ENCODE assay signal across 22 mouse cellular contexts in genomic region chr7:49217786-49218185, GRCm38 (mm10).
"Had no signal": no experiment of that assay in that cellular context is flagged by ENCODE, and none has a peak within 500 bp of the region (broad histone marks: within the 10 kb centered on the region; RNA-seq: fewer than 3 reads in every experiment).

No protein-coding gene starts in this region.

- H3K9me3 ChIP-seq: kidney, embryonic 15.5 days; limb, embryonic 13.5 days; liver, embryonic 12.5 days; liver, embryonic 15.5 days; lung, embryonic 15.5 days; midbrain, embryonic 12.5 days; stomach, embryonic 15.5 days had no signal

- H3K4me2 ChIP-seq: kidney, embryonic 15.5 days; limb, embryonic 13.5 days; liver, embryonic 12.5 days; liver, embryonic 15.5 days; lung, embryonic 15.5 days; midbrain, embryonic 12.5 days; neural tube, embryonic 13.5 days; stomach, embryonic 15.5 days had no signal

- ATAC-seq: liver, embryonic 12.5 days; midbrain, embryonic 16.5 days had no signal

- DNase-seq: kidney, adult 8-10 months; kidney, postnatal 10 days; kidney, postnatal 36 days; liver; lung, adult 18-20 months; lung, postnatal 10 days; lung, postnatal 36 days; retina, postnatal 1 day; right cerebral cortex, postnatal 25 days; spleen, adult 18-20 months; thymus, postnatal 25 days had no signal

- H3K4me3 ChIP-seq: kidney, embryonic 15.5 days; limb, embryonic 13.5 days; liver, embryonic 12.5 days; liver, embryonic 15.5 days; lung, embryonic 15.5 days; megakaryocyte, embryonic 14.5 days; midbrain, embryonic 12.5 days; myocyte; neural tube, embryonic 13.5 days; stomach, embryonic 15.5 days had no signal

- H3K27me3 ChIP-seq: limb, embryonic 13.5 days; liver, embryonic 12.5 days; liver, embryonic 15.5 days; lung, embryonic 15.5 days; midbrain, embryonic 12.5 days; neural tube, embryonic 13.5 days; stomach, embryonic 15.5 days had no signal

- H3K27ac ChIP-seq: kidney, embryonic 15.5 days; limb, embryonic 13.5 days; liver, embryonic 12.5 days; liver, embryonic 15.5 days; lung, embryonic 15.5 days; midbrain, embryonic 12.5 days; neural tube, embryonic 13.5 days; stomach, embryonic 15.5 days had no signal

- H3K9ac ChIP-seq: kidney, embryonic 15.5 days; limb, embryonic 13.5 days; liver, embryonic 12.5 days; liver, embryonic 15.5 days; lung, embryonic 15.5 days; midbrain, embryonic 12.5 days; neural tube, embryonic 13.5 days; stomach, embryonic 15.5 days had no signal

- H3K36me3 ChIP-seq: kidney, embryonic 15.5 days; limb, embryonic 13.5 days; liver, embryonic 12.5 days; liver, embryonic 15.5 days; lung, embryonic 15.5 days; midbrain, embryonic 12.5 days; neural tube, embryonic 13.5 days; stomach, embryonic 15.5 days had no signal

- H3K4me1 ChIP-seq: kidney, embryonic 15.5 days; liver, embryonic 12.5 days; liver, embryonic 15.5 days; lung, embryonic 15.5 days; midbrain, embryonic 12.5 days; stomach, embryonic 15.5 days had no signal
